Mouse (Mus musculus) right cerebral cortex, postnatal 4 days (tissue): Measurements from ENCODE around the gene Pyy.

Experiments used
- DNase-seq: peaks from one replicate; pipeline ENCODE4 v3.0.0-alpha.2; 2022

Gene Pyy

GRCm38 (mm10) chr11:102107732-102108131 is at the start of gene Pyy:
Pyy (minus strand) TSS chr11:102107832.
- DNase-seq: no peak

GRCm38 (mm10) chr11:102156786-102157089 is 49.1 kb upstream of the Pyy start:
- DNase-seq: no peak

GRCm38 (mm10) chr11:102156039-102156785 is 48.6 kb upstream of the Pyy start, which contains the start of gene Tmem101:
Tmem101 (minus strand) TSS chr11:102156404.
- peak; percentile 86 for DNase-seq

- DNase-seq: no peak
Measured at GRCm38 (mm10) chr11:102147213-102147989, 39.8 kb upstream of the Pyy start.

- no peak for DNase-seq
Measured at GRCm38 (mm10) chr11:102146531-102146930, 38.9 kb upstream of the Pyy start.

GRCm38 (mm10) chr11:102146005-102146404 is 38.4 kb upstream of the Pyy start:
- no peak for DNase-seq

GRCm38 (mm10) chr11:102145471-102146001 is 37.9 kb upstream of the Pyy start, which contains the start of gene Nags:
Nags (plus strand) TSS chr11:102145513.
- DNase-seq: no peak

- DNase-seq: no peak
Measured at GRCm38 (mm10) chr11:102144957-102145470, 37.4 kb upstream of the Pyy start.

- no peak for DNase-seq
Measured at GRCm38 (mm10) chr11:102142355-102142754, 34.7 kb upstream of the Pyy start.

- peak; percentile 72 for DNase-seq
Measured at GRCm38 (mm10) chr11:102140508-102140907, 32.9 kb upstream of the Pyy start.

- peak; percentile 77 for DNase-seq
Measured at GRCm38 (mm10) chr11:102138447-102138740, 30.8 kb upstream of the Pyy start.

GRCm38 (mm10) chr11:102137625-102138446 is 30.2 kb upstream of the Pyy start:
- no peak for DNase-seq

- no peak for DNase-seq
Measured at GRCm38 (mm10) chr11:102134516-102134915, 26.9 kb upstream of the Pyy start.

GRCm38 (mm10) chr11:102117386-102117785 is 9.8 kb upstream of the Pyy start:
- DNase-seq: no peak

- no peak for DNase-seq
Measured at GRCm38 (mm10) chr11:102116241-102116640, 8.6 kb upstream of the Pyy start.

GRCm38 (mm10) chr11:102111576-102111975 is 3.9 kb upstream of the Pyy start:
- DNase-seq: no peak

- DNase-seq: no peak
Measured at GRCm38 (mm10) chr11:102106911-102107310, 721 bp downstream of the Pyy start.

- DNase-seq: peak; percentile 82
Measured at GRCm38 (mm10) chr11:102102485-102103258, 5.0 kb downstream of the Pyy start.

GRCm38 (mm10) chr11:102101219-102101618 is 6.4 kb downstream of the Pyy start, which contains the start of gene Ppy:
Ppy (minus strand) TSS chr11:102101319.
- DNase-seq: no peak

- DNase-seq: peak; percentile 78
Measured at GRCm38 (mm10) chr11:102096887-102097391, 10.7 kb downstream of the Pyy start.

GRCm38 (mm10) chr11:102096446-102096845 is 11.2 kb downstream of the Pyy start:
- DNase-seq: no peak

GRCm38 (mm10) chr11:102095676-102096075 is 12.0 kb downstream of the Pyy start:
- DNase-seq: no peak
